Mouse (Mus musculus) megakaryocyte, embryonic 14.5 days (primary cell): Measurements from ENCODE around the gene Oas1h. TPM values are rescaled to one million over a fixed set of nuclear protein-coding genes. Genes with fewer than 3 reads are reported as not detected.

Experiments
- H3K27me3 ChIP-seq: replicated peaks from 2 replicates; pipeline ENCODE3; 2012; ENCODE audit warnings: inconsistent platforms
- H3K36me3 ChIP-seq: replicated peaks from 2 replicates; pipeline ENCODE3; 2012; ENCODE audit warnings: low read length, inconsistent platforms, mixed read lengths
- H3K4me1 ChIP-seq: 2 replicates; pipeline ENCODE4 v1.6.1; 2012; ENCODE audit warnings: inconsistent platforms
- H3K4me3 ChIP-seq: replicated peaks from 2 replicates; pipeline ENCODE3; 2012; ENCODE audit warnings: moderate library complexity, mild to moderate bottlenecking, inconsistent platforms
- H3K9me3 ChIP-seq: 2 replicates; pipeline ENCODE4 v1.6.1; 2012; ENCODE audit warnings: inconsistent platforms
- FLI1 ChIP-seq: IDR thresholded peaks from 2 replicates; pipeline ENCODE4 v1.6.1; 2012; ENCODE audit warnings: low read length, inconsistent platforms, mixed read lengths
- GATA1 ChIP-seq: IDR thresholded peaks from 3 replicates; pipeline ENCODE4 v1.6.1; 2012; ENCODE audit warnings: mixed read lengths, low read length, inconsistent platforms, borderline replicate concordance
- polyA plus RNA-seq: library from polyadenylated mRNA; stranded (reverse); fragments of >175 nt; gene quantifications from 2 replicates; pipeline ENCODE4 v1.2.3, GENCODE M21; 2012; ENCODE audit warnings: low replicate concordance; ENCODE audit not compliant: insufficient read depth

The Oas1h gene
- not detected in 2 replicates for polyA plus RNA-seq

GRCm38 (mm10) chr5:120861121-120861520 is at the start of gene Oas1h:
Gene Oas1h, plus strand, starts transcription at chr5:120861421.
- TF ChIP-seq FLI1 (no peak), GATA1 (no peak)
- Histone ChIP-seq H3K4me1 (no peaks in the 10 kb centered on the region; the same call in 1 of the 2 replicates), H3K27me3 (peaks cover 42% of the 10 kb centered on the region), H3K4me3 (no peak within 1 kb of the TSS), H3K9me3 (no peaks in the 10 kb centered on the region), H3K36me3 (no peaks in the 10 kb centered on the region)

- no peaks in the 10 kb centered on the region for H3K27me3 ChIP-seq
- H3K36me3 ChIP-seq: peaks cover 28% of the 10 kb centered on the region
- peaks cover 48% of the 10 kb centered on the region for H3K4me1 ChIP-seq
- H3K9me3 ChIP-seq: no peaks in the 10 kb centered on the region
- peak within 1 kb of the TSS; percentile 95 for H3K4me3 ChIP-seq
- TF ChIP-seq FLI1 (no peak), GATA1 (no peak)
These were observed 49.0 kb upstream of the Oas1h start, which contains the start of gene Oas1c for GRCm38 (mm10) chr5:120811951-120812819. Gene Oas1c, minus strand, starts transcription at chr5:120812514.

GRCm38 (mm10) chr5:120813023-120813422 is 48.2 kb upstream of the Oas1h start:
- Histone ChIP-seq H3K4me1 (peaks cover 48% of the 10 kb centered on the region), H3K9me3 (no peaks in the 10 kb centered on the region), H3K27me3 (no peaks in the 10 kb centered on the region), H3K4me3 (peak overlapping the region; percentile 95), H3K36me3 (peaks cover 34% of the 10 kb centered on the region)
- TF ChIP-seq GATA1 (no peak), FLI1 (no peak)

DNA sequence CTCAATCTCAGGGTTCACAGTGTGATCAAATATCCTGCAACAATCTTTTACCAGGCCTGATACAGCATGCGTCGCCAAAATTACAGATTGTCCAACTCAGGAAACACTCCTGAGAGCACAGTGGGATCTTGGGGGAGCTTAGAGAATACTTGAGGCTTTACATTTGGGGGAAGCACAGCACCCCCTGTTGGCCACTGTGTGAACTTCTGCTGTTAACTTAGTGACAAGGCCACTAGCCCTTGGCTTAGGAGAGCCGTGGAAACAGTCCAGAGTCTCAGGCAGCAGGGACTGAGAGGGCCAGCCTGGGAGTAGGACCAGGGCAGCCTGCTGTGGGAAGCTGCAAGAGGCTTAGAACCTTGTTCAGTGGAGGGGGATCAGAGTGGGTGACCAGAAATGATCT is 45.3 kb upstream of the Oas1h start:
- Histone ChIP-seq H3K27me3 (no peaks in the 10 kb centered on the region), H3K4me1 (peaks cover 32% of the 10 kb centered on the region), H3K4me3 (no peak overlapping the region), H3K36me3 (peaks cover 56% of the 10 kb centered on the region), H3K9me3 (peaks cover 13% of the 10 kb centered on the region)
- TF ChIP-seq GATA1 (no peak), FLI1 (no peak)

GRCm38 (mm10) chr5:120818999-120819398 is 42.2 kb upstream of the Oas1h start:
- H3K9me3 ChIP-seq: peaks cover 13% of the 10 kb centered on the region

DNA sequence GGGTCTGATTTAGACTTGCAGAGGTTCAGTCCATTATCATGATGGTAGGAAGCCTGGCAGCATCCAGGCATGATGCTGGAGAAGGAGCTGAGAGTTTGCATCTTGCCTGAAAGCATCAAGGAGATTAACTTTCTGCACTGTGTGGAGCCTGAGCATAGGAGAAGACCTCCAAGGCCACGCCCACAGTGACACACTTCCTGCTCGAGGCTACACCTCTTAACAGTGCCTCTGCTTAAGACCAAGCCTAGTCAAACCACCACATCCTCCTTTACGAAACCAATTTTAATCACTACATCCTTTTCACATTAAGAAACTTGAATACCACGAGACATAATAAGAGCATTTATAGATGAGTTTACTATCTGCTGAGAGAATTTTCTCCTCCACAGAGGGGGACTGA is 30.2 kb upstream of the Oas1h start:
- no peaks in the 10 kb centered on the region for H3K36me3 ChIP-seq
- TF ChIP-seq GATA1: no peak
- no peak for TF ChIP-seq FLI1
- H3K9me3 ChIP-seq: peaks cover 9% of the 10 kb centered on the region
- H3K4me1 ChIP-seq: peaks cover 4% of the 10 kb centered on the region
- H3K27me3 ChIP-seq: peaks cover 16% of the 10 kb centered on the region
- H3K4me3 ChIP-seq: no peak overlapping the region

More at GRCm38 (mm10) chr5:120818999-120819398, 42.2 kb upstream of the Oas1h start:
- Histone ChIP-seq H3K36me3 (peaks cover 79% of the 10 kb centered on the region), H3K4me3 (no peak overlapping the region), H3K4me1 (peaks cover 7% of the 10 kb centered on the region), H3K27me3 (no peaks in the 10 kb centered on the region)
- no peak for TF ChIP-seq FLI1
- no peak for TF ChIP-seq GATA1

DNA sequence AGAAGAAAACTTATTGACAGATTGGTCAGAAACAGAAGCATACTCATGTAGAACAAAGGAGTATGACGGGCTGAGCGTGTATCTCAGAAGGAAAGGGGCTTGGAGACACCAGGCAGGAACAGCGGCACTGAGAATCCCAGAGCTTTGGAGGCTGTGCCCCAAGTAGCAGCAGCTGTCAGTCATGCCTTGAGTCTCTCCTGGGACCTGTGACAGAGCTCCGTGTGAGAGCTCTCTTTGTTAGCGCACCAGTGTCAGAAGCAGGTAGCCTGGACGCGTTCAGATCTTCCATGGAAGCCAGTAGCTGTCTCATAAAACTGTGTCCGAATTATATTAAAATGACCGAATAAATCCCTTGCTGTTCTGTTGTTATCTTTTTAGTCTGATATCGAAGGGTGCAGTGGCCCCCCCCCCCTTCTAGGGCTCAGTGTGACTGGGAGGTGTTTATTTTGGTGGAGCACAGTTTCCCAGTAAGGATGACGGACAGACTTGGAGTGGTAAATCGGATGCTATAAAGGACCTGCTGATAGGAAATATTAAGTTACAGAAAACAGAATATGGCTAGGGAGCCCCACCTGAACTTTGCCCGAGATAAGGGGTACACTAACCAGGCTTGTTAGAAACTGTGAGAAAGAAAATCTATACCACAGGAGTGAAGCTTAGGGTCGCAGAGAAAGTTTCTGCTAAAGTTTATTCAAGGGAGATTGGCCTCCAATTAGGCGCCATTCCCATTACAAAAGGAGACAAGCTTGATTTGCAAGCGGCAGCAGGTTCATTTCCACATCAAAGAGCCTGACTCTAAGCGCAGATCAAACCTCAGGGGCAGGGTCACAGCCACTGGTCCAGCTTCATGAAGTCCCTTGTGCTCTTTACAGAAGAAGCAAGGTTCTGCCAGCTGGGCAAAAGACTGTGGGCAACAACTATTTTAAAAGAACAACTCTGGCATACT is 27.6 kb upstream of the Oas1h start:
- Histone ChIP-seq H3K27me3 (peaks cover 24% of the 10 kb centered on the region), H3K4me3 (no peak overlapping the region), H3K9me3 (peaks cover 9% of the 10 kb centered on the region), H3K4me1 (peaks cover 4% of the 10 kb centered on the region), H3K36me3 (no peaks in the 10 kb centered on the region)
- TF ChIP-seq FLI1: no peak
- TF ChIP-seq GATA1: no peak

DNA sequence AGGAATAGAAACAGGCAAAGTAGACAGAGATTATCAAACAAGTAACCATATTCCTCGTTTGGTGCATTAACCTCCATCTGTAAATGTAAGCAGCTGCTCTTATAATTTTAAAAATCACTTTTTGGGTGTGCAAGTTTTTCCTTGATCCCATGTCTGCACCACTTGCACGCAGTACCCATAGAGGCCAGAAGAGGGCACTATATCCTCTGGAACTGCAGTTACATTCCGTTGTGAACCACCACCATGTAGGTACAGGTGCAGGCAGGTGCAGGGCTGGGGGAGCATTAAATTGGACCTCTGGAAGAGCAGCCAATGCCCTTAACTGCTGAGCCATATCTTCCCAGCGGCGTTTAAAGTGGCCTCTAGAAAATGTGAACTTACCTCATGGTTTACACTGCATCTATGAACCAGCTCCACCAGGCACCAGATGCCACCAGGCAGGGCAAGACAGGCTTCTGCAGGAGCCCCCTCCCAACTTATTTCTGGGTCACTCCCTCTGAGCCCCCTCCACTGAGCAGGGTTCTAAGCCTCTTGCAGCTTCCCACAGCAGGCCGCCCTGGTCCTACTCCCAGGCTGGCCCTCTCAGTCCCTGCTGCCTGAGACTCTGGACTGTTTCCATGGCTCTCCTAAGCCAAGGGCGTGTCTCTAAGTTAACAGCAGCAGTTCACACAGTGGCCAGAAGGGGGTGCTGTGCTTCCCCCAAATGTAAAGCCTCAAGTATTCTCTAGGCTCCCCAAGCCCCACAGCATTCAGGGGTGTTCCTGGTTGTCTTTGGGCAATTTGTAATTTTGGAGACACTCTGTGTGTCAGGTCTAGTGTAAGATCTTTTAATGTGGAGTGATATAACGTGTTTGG is 24.3 kb upstream of the Oas1h start:
- H3K9me3 ChIP-seq: 0 out of 2 replicates have a peak, but pooled peaks cover 1% of the 10 kb centered on the region
- peaks cover 38% of the 10 kb centered on the region for H3K27me3 ChIP-seq
- no peak overlapping the region for H3K4me3 ChIP-seq
- no peaks in the 10 kb centered on the region for H3K36me3 ChIP-seq
- no peaks in the 10 kb centered on the region for H3K4me1 ChIP-seq
- TF ChIP-seq GATA1: no peak
- no peak for TF ChIP-seq FLI1

DNA sequence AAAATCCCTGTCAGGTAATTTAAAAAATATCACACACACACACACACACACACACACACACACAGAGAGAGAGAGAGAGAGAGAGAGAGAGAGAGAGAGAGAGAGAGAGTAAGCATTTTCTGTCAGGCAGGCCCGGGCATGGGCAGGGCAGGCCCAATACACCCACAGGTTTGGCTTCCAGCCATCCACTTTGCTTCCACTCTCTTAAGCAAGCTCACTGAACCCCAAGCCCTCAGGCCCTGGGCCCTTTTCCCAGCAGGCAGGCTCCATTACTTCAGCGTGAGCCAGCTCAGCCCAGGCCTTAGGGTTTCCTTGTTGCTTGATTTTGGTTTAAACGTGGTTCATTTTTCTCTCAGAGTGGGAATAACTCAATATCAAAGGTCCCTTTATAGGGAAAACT is 16.5 kb upstream of the Oas1h start:
- Histone ChIP-seq H3K4me1 (no peaks in the 10 kb centered on the region), H3K4me3 (no peak overlapping the region), H3K27me3 (peaks cover 50% of the 10 kb centered on the region), H3K36me3 (no peaks in the 10 kb centered on the region), H3K9me3 (no peaks in the 10 kb centered on the region)
- TF ChIP-seq GATA1 (no peak), FLI1 (no peak)

DNA sequence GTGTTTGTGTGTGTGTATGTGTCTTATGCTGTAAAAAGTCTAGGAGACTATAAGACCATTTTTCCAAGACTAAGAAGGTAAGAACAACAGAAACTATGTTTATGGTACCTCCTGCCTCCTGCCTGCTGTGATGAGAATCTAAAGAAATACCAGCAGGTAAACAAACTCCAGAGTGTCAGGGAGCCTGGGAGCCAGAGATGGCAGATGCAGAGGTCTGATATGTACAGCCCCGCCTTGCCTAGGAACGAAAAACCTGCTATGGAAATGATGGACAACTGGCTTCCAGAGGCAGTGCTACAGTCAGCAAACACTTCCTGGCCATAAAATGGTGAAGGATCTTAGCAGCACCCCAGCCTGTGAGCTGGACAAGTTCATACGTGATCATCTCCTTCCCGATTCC is 14.2 kb upstream of the Oas1h start, which contains the start of gene Oas1f:
TSS of gene Oas1f (plus strand) at position 301 of the 400 bp plus-strand sequence.
- H3K36me3 ChIP-seq: no peaks in the 10 kb centered on the region
- H3K27me3 ChIP-seq: peaks cover 45% of the 10 kb centered on the region
- TF ChIP-seq GATA1 (no peak), FLI1 (no peak)
- no peaks in the 10 kb centered on the region for H3K4me1 ChIP-seq
- H3K4me3 ChIP-seq: no peak within 1 kb of the TSS
- no peaks in the 10 kb centered on the region for H3K9me3 ChIP-seq
